8 mouse cellular contexts compared by ENCODE assay signal in genomic region chr4:119108495-119109408, GRCm38 (mm10). TPM values are rescaled to one million over a fixed set of nuclear protein-coding genes. Genes with fewer than 3 reads are reported as not detected.
DNase-seq lines count a peak whose midpoint lies in the region; ATAC-seq and TF ChIP-seq lines count a peak whose summit lies in the region.

TSS of gene Slc2a1 (plus strand) at chr4:119108711.

- H3K36me3 ChIP-seq in hindbrain, embryonic 12.5 days = no peaks in the 10 kb centered on the region; the same call in 1 of the 2 replicates

- H3K4me1 ChIP-seq in cerebellum, adult 2 months (ENCODE audit: control insufficient read depth, insufficient read depth, low read length) = no peaks in the 10 kb centered on the region
- H3K4me1 ChIP-seq in hindbrain, embryonic 12.5 days = peaks cover 46% of the 10 kb centered on the region

- TF ChIP-seq CTCF in cerebellum, adult 2 months (IDR thresholded peaks at IDR 0.05; ENCODE audit: borderline replicate concordance, insufficient read depth, low read depth, low read length) = peak; percentile 30; the same call in 1 of the 2 replicates

- WGBS in cerebellum, adult 2 months = under 1% methylated on average over 86 of the region's 88 CpGs
- under 1% methylated on average over 87 of the region's 88 CpGs for WGBS in hindbrain, embryonic 12.5 days

- DNase-seq in MEL-GATA-1-ER (ENCODE audit: extremely low read depth, low read depth) = peak; percentile 89
- peak; percentile 90 to 93 for DNase-seq in cerebellum, adult 2 months
- peak; percentile 85 to 87 for DNase-seq in frontal cortex, postnatal 10 days (ENCODE audit: low spot score in 2 of 2)
- peak; percentile 83 to 89 for DNase-seq in layer of hippocampus, postnatal 14 days (ENCODE audit: low spot score in 2 of 2)
- peak; percentile 88 for DNase-seq in lung, postnatal 14 days
- peak; percentile 87 for DNase-seq in retina, adult 2 months (ENCODE audit: low read depth, low spot score)
- DNase-seq in thymus, postnatal 36 days = peak; percentile 88 to 91

- H3K9me3 ChIP-seq in hindbrain, embryonic 12.5 days (replicated peaks) = no peaks in the 10 kb centered on the region

- H3K4me2 ChIP-seq in hindbrain, embryonic 12.5 days (replicated peaks) = peak within 1 kb of the TSS; percentile 68

- peak within 1 kb of the TSS; percentile 88 for H3K9ac ChIP-seq in hindbrain, embryonic 12.5 days

- H3K4me3 ChIP-seq in cerebellum, adult 2 months (replicated peaks; ENCODE audit: insufficient read depth, low read depth, low read length) = peak within 1 kb of the TSS; percentile 97
- peak within 1 kb of the TSS; percentile 81 for H3K4me3 ChIP-seq in hindbrain, embryonic 12.5 days

- no peaks in the 10 kb centered on the region for H3K27me3 ChIP-seq in cerebellum, adult 2 months (ENCODE audit: control insufficient read depth, insufficient read depth, low read length)
- H3K27me3 ChIP-seq in hindbrain, embryonic 12.5 days = no peaks in the 10 kb centered on the region

- TF ChIP-seq POLR2A in cerebellum, adult 2 months (IDR thresholded peaks at IDR 0.05; ENCODE audit: borderline replicate concordance, insufficient read depth, low read length) = peak; percentile 90

- peak; percentile 93 for ATAC-seq in hindbrain, embryonic 12.5 days (ENCODE audit: low FRiP score)

- H3K27ac ChIP-seq in cerebellum, adult 2 months (ENCODE audit: insufficient read depth, low read length) = peak within 1 kb of the TSS; percentile 76
- peak within 1 kb of the TSS; percentile 96 for H3K27ac ChIP-seq in hindbrain, embryonic 12.5 days

RNA-seq across cellular contexts. Expression of gene Slc2a1, which starts in this region (rescaled TPM):
- polyA plus RNA-seq in cerebellum, adult 2 months (2012; rRNA removed) = 121 and 125 TPM in 2 replicates
- polyA plus RNA-seq in hindbrain, embryonic 12.5 days (2016; fragmentation: Nextera tagmentation; extraction: Ambion mirVana) = 103 and 112 TPM in 2 replicates
- 100 to 1,000 TPM in 1 of 2 experiments, 10 to 100 TPM in 1; 89.7 to 110 TPM for total RNA-seq in layer of hippocampus, postnatal 14 days (2021)

Comparison
In these comparisons a context has a peak if more than half of its experiments do, and no peak if none do; other contexts are left out.
1. Peak in every context shown above with its lines: DNase-seq, ATAC-seq, H3K4me3 ChIP-seq and H3K27ac ChIP-seq.